Mouse (Mus musculus) forebrain, embryonic 10.5 days (tissue): ENCODE data around the gene Fam81a. TPM values are rescaled to one million over a fixed set of nuclear protein-coding genes. Genes with fewer than 3 reads are reported as not detected.

Experiments used
- DNase-seq: peaks from one replicate; pipeline ENCODE4 v3.0.0-alpha.2; 2017; ENCODE audit warnings: low spot score; ENCODE audit errors: extremely low spot score
- H3K27ac ChIP-seq: fragments of 300-500 bp; sonication (generic); 2 replicates; pipeline ENCODE4 v1.5.1; 2016; ENCODE audit warnings: mild to moderate bottlenecking
- H3K27me3 ChIP-seq: fragments of 300-500 bp; sonication (generic); 2 replicates; pipeline ENCODE4 v1.6.1; 2016; ENCODE audit warnings: mild to moderate bottlenecking; ENCODE audit not compliant: poor library complexity, severe bottlenecking
- H3K36me3 ChIP-seq: fragments of 300-500 bp; sonication (generic); replicated peaks from 2 replicates; pipeline ENCODE4 v1.6.1; 2016; ENCODE audit warnings: mild to moderate bottlenecking, moderate library complexity
- H3K4me1 ChIP-seq: fragments of 300-500 bp; sonication (generic); 2 replicates; pipeline ENCODE4 v1.6.1; 2016
- H3K4me3 ChIP-seq: fragments of 300-500 bp; sonication (generic); 2 replicates; pipeline ENCODE4 v1.5.1; 2016; ENCODE audit warnings: mild to moderate bottlenecking, moderate library complexity
- H3K9me3 ChIP-seq: fragments of 300-500 bp; sonication (generic); 2 replicates; pipeline ENCODE4 v1.6.1; 2016; ENCODE audit warnings: mild to moderate bottlenecking, moderate library complexity
- WGBS: fragments of 180-500 bp; shearing (Covaris S2); methylation state at CpG from one replicate; pipeline ENCODE4 v1.1.7; 2016; 5-methylcytosine and 5-hydroxymethylcytosine counted together
- polyA plus RNA-seq: library from polyadenylated mRNA; unstranded; fragments of >200 nt; fragmentation: Nextera tagmentation; extraction: Ambion mirVana; gene quantifications from 2 replicates; pipeline ENCODE4 v1.2.1, GENCODE M21; 2016

Fam81a gene
- polyA plus RNA-seq = 3.5 and 3.8 TPM in 2 replicates

- Histone ChIP-seq H3K36me3 (no peaks in the 10 kb centered on the region), H3K27me3 (peaks cover 48% of the 10 kb centered on the region), H3K27ac (peak within 1 kb of the TSS; percentile 70), H3K9me3 (no peaks in the 10 kb centered on the region), H3K4me1 (peaks cover 44% of the 10 kb centered on the region), H3K4me3 (peak within 1 kb of the TSS; percentile 68)
- WGBS = 75% methylated on average over 7 of the region's 7 CpGs
- DNase-seq = no peak
These were observed at the start of gene Fam81a for GRCm38 (mm10) chr9:70142460-70142859. Fam81a (minus strand) TSS chr9:70142560.

GRCm38 (mm10) chr9:70182639-70183038, 40.3 kb upstream of the Fam81a start:
- Histone ChIP-seq H3K4me3 (no peak overlapping the region), H3K4me1 (peaks cover 23% of the 10 kb centered on the region), H3K9me3 (no peaks in the 10 kb centered on the region), H3K36me3 (no peaks in the 10 kb centered on the region), H3K27me3 (peaks cover 14% of the 10 kb centered on the region), H3K27ac (no peak overlapping the region)
- WGBS = 35% methylated on average over 7 of the region's 7 CpGs
- DNase-seq = peak; percentile 26

GRCm38 (mm10) chr9:70181719-70182118, 39.4 kb upstream of the Fam81a start:
- H3K36me3 ChIP-seq = no peaks in the 10 kb centered on the region
- 47% methylated on average over 12 of the region's 12 CpGs for WGBS
- H3K27ac ChIP-seq = no peak overlapping the region
- no peak for DNase-seq
- no peak overlapping the region for H3K4me3 ChIP-seq
- H3K9me3 ChIP-seq = no peaks in the 10 kb centered on the region
- H3K4me1 ChIP-seq = peaks cover 23% of the 10 kb centered on the region
- peaks cover 14% of the 10 kb centered on the region for H3K27me3 ChIP-seq

GRCm38 (mm10) chr9:70176291-70176690, 33.9 kb upstream of the Fam81a start:
- no peaks in the 10 kb centered on the region for H3K9me3 ChIP-seq
- 82% methylated on average over 3 of the region's 3 CpGs for WGBS
- H3K27ac ChIP-seq = no peak overlapping the region
- H3K36me3 ChIP-seq = no peaks in the 10 kb centered on the region
- no peak for DNase-seq
- H3K4me1 ChIP-seq = peaks cover 26% of the 10 kb centered on the region
- H3K4me3 ChIP-seq = no peak overlapping the region
- H3K27me3 ChIP-seq = peaks cover 11% of the 10 kb centered on the region

GRCm38 (mm10) chr9:70174896-70175295, 32.5 kb upstream of the Fam81a start:
- DNase-seq = no peak
- Histone ChIP-seq H3K36me3 (no peaks in the 10 kb centered on the region), H3K27me3 (no peaks in the 10 kb centered on the region), H3K4me3 (no peak overlapping the region), H3K27ac (peak overlapping the region; percentile 73), H3K4me1 (peaks cover 21% of the 10 kb centered on the region), H3K9me3 (no peaks in the 10 kb centered on the region)
- WGBS = 48% methylated on average over 6 of the region's 6 CpGs

GRCm38 (mm10) chr9:70174291-70174848, 32.0 kb upstream of the Fam81a start:
- 54% methylated on average over 4 of the region's 4 CpGs for WGBS
- no peak for DNase-seq
- Histone ChIP-seq H3K36me3 (no peaks in the 10 kb centered on the region), H3K4me1 (peaks cover 21% of the 10 kb centered on the region), H3K27me3 (no peaks in the 10 kb centered on the region), H3K27ac (peak overlapping the region; percentile 73), H3K9me3 (no peaks in the 10 kb centered on the region), H3K4me3 (no peak overlapping the region)

- Histone ChIP-seq H3K4me3 (no peak overlapping the region), H3K9me3 (no peaks in the 10 kb centered on the region), H3K27ac (no peak overlapping the region), H3K4me1 (peaks cover 3% of the 10 kb centered on the region), H3K27me3 (no peaks in the 10 kb centered on the region), H3K36me3 (no peaks in the 10 kb centered on the region)
- WGBS = 83% methylated on average over 7 of the region's 7 CpGs
- no peak for DNase-seq
These were observed 26.6 kb upstream of the Fam81a start for GRCm38 (mm10) chr9:70168973-70169372.

GRCm38 (mm10) chr9:70160071-70160470, 17.7 kb upstream of the Fam81a start:
- DNase-seq = no peak

GRCm38 (mm10) chr9:70147618-70148017, 5.3 kb upstream of the Fam81a start:
- no peaks in the 10 kb centered on the region for H3K36me3 ChIP-seq
- WGBS = 83% methylated on average over 3 of the region's 3 CpGs
- no peak overlapping the region for H3K27ac ChIP-seq
- no peaks in the 10 kb centered on the region for H3K4me1 ChIP-seq
- peaks cover 11% of the 10 kb centered on the region for H3K27me3 ChIP-seq
- DNase-seq = no peak
- no peaks in the 10 kb centered on the region for H3K9me3 ChIP-seq
- no peak overlapping the region for H3K4me3 ChIP-seq

More at GRCm38 (mm10) chr9:70160071-70160470, 17.7 kb upstream of the Fam81a start:
- Histone ChIP-seq H3K27me3 (no peaks in the 10 kb centered on the region), H3K4me3 (no peak overlapping the region), H3K36me3 (no peaks in the 10 kb centered on the region), H3K27ac (no peak overlapping the region), H3K4me1 (0 out of 2 replicates have a peak, but pooled peaks cover 3% of the 10 kb centered on the region), H3K9me3 (no peaks in the 10 kb centered on the region)
- WGBS = 84% methylated on average over 10 of the region's 10 CpGs

GRCm38 (mm10) chr9:70145426-70145825, 3.1 kb upstream of the Fam81a start:
- H3K4me3 ChIP-seq = no peak overlapping the region
- 87% methylated on average over 4 of the region's 4 CpGs for WGBS
- no peaks in the 10 kb centered on the region for H3K9me3 ChIP-seq
- H3K27me3 ChIP-seq = peaks cover 33% of the 10 kb centered on the region
- H3K4me1 ChIP-seq = peaks cover 18% of the 10 kb centered on the region
- no peak overlapping the region for H3K27ac ChIP-seq
- DNase-seq = no peak
- H3K36me3 ChIP-seq = no peaks in the 10 kb centered on the region

- DNase-seq = no peak
- WGBS = 75% methylated on average over 8 of the region's 8 CpGs
- H3K36me3 ChIP-seq = no peaks in the 10 kb centered on the region
- H3K27ac ChIP-seq = no peak overlapping the region
- H3K4me1 ChIP-seq = peaks cover 39% of the 10 kb centered on the region
- H3K27me3 ChIP-seq = peaks cover 48% of the 10 kb centered on the region
- no peaks in the 10 kb centered on the region for H3K9me3 ChIP-seq
- no peak overlapping the region for H3K4me3 ChIP-seq
These were observed 966 bp upstream of the Fam81a start for GRCm38 (mm10) chr9:70143326-70143725.

GRCm38 (mm10) chr9:70141885-70142326, 454 bp downstream of the Fam81a start:
- Histone ChIP-seq H3K9me3 (no peaks in the 10 kb centered on the region), H3K27ac (no peak overlapping the region), H3K27me3 (peaks cover 48% of the 10 kb centered on the region), H3K4me3 (peak overlapping the region; percentile 68), H3K4me1 (peaks cover 50% of the 10 kb centered on the region), H3K36me3 (no peaks in the 10 kb centered on the region)
- 5% methylated on average over 11 of the region's 11 CpGs for WGBS
- DNase-seq = no peak

GRCm38 (mm10) chr9:70140871-70141796, 1.2 kb downstream of the Fam81a start:
- under 1% methylated on average over 87 of the region's 87 CpGs for WGBS
- H3K27me3 ChIP-seq = peaks cover 48% of the 10 kb centered on the region
- no peaks in the 10 kb centered on the region for H3K36me3 ChIP-seq
- peaks cover 53% of the 10 kb centered on the region for H3K4me1 ChIP-seq
- peak overlapping the region; percentile 68 for H3K4me3 ChIP-seq
- H3K9me3 ChIP-seq = no peaks in the 10 kb centered on the region
- peak overlapping the region; percentile 70 for H3K27ac ChIP-seq
- DNase-seq = peak; percentile 25
